Mouse (Mus musculus) ES-E14 (cell line): Measurements from ENCODE around the gene Vmn2r99.

Source experiments
- MAFK ChIP-seq: IDR thresholded peaks from 2 replicates; pipeline ENCODE4 v1.6.1; 2014; ENCODE audit warnings: mild to moderate bottlenecking, low read depth, low read length, inconsistent platforms; ENCODE audit not compliant: insufficient read depth
- ZNF384 ChIP-seq: IDR thresholded peaks from 2 replicates; pipeline ENCODE4 v1.6.1; 2012; ENCODE audit warnings: low read depth, low read length, inconsistent platforms

DNA sequence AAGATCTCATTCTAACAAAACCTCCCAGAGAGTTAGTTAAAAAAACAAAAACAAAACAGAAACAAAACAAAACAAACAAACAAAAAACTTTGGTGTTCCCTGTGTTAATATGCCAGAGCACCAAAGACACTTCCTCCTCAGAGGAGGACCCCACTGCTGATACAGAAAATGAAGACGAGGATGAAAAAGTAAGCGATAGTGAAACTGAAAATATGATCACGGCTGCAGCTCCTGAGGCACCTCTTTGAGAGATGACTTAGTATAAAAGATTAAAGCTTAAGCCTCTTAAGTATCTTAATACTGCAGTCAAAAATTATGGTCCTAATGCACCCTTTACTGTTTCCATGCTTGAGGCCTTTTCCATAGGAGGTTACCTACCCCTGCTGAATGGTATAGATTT lies 75.9 kb downstream of the Vmn2r99 start:
- TF ChIP-seq MAFK = no peak
- TF ChIP-seq ZNF384 = no peak
